Mouse (Mus musculus) kidney, embryonic 16.5 days (tissue): Measurements from ENCODE around the gene Cldn22. TPM values are rescaled to one million over a fixed set of nuclear protein-coding genes. Genes with fewer than 3 reads are reported as not detected.

Source experiments
- ATAC-seq: fragments of 200-750 bp; cut with Nextera tagmentation; 2 replicates; pipeline ENCODE4 v1.8.0; 2017; ENCODE audit warnings: moderate TSS enrichment; ENCODE audit not compliant: low FRiP score, low TSS enrichment
- H3K27ac ChIP-seq: fragments of 300-500 bp; sonication (generic); 2 replicates; pipeline ENCODE4 v1.5.1; 2014; ENCODE audit warnings: low read length
- H3K27me3 ChIP-seq: fragments of 300-500 bp; sonication (generic); 2 replicates; pipeline ENCODE4 v1.6.1; 2014; ENCODE audit warnings: low read length, control low read depth, mixed read lengths; ENCODE audit not compliant: insufficient read depth
- H3K36me3 ChIP-seq: fragments of 300-500 bp; sonication (generic); 2 replicates; pipeline ENCODE4 v1.6.1; 2014; ENCODE audit warnings: low read length, control low read depth, mixed read lengths; ENCODE audit not compliant: insufficient read depth
- H3K4me1 ChIP-seq: fragments of 300-500 bp; sonication (generic); 2 replicates; pipeline ENCODE4 v1.6.1; 2014; ENCODE audit warnings: low read length, control low read depth, mixed read lengths; ENCODE audit not compliant: insufficient read depth
- H3K4me2 ChIP-seq: fragments of 300-500 bp; sonication (generic); replicated peaks from 2 replicates; pipeline ENCODE4 v1.6.1; 2014; ENCODE audit warnings: low read depth, low read length
- H3K4me3 ChIP-seq: fragments of 300-500 bp; sonication (generic); 2 replicates; pipeline ENCODE4 v1.5.1; 2014; ENCODE audit warnings: mild to moderate bottlenecking, low read length
- H3K9ac ChIP-seq: fragments of 300-500 bp; sonication (generic); replicated peaks from 2 replicates; pipeline ENCODE4 v1.6.1; 2014; ENCODE audit warnings: low read length
- H3K9me3 ChIP-seq: fragments of 300-500 bp; sonication (generic); 2 replicates; pipeline ENCODE4 v1.6.1; 2016; ENCODE audit warnings: low read length, control low read depth
- WGBS: fragments of 180-500 bp; shearing (Covaris S2); extraction: QIAGEN DNeasy Blood & Tissue Kit; methylation state at CpG from one replicate; pipeline ENCODE4 v1.1.7; 2014; 5-methylcytosine and 5-hydroxymethylcytosine counted together
- polyA plus RNA-seq: library from polyadenylated mRNA; unstranded; fragments of >200 nt; fragmentation: Nextera tagmentation; extraction: Ambion mirVana; gene quantifications from 2 replicates; pipeline ENCODE4 v1.2.1, GENCODE M21; 2015

Gene Cldn22
- polyA plus RNA-seq, 1 experiment from 2014 or later = not detected

DNA sequence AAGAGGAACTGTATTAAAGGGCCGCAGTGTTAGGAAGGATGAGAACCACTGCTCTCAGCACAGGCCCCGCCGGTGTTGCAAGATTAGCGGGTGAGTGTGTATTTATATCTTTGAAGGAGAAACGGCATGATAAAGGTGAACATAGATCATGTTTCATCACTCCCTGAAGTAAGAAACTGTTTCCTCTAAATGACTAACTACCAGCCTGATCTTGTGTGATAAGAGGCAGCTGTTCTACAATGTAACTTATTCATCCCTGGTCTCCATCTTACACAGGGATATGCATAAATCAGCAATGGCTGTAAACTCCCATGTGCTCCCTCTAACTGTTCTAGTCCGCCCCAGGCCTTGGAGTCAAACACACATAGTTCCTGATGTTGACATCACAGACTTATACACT lies 24.8 kb upstream of the Cldn22 start:
- peak; percentile 61; the same call in 1 of the 2 replicates for ATAC-seq

DNA sequence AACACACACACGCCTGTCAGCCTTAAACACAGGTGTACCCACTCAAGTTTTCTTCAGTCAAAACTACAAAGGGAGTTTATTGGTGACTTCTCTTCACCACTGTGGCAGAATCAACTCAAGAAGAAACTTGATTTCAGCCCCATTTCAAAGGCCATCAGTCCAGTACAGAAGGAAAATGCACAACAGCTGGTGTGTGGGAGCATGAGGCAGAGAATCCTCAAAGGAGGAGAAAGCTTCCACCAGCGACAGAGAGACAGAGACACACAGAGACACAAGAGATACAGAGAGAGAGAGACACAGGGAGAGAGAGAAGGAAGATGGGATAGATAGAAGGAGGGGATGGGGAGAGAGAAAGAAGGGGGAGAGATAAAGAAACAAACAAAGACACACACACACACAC lies 21.9 kb upstream of the Cldn22 start:
- H3K4me3 ChIP-seq = no peak overlapping the region
- no peak overlapping the region for H3K27ac ChIP-seq
- H3K27me3 ChIP-seq = no peaks in the 10 kb centered on the region
- no peaks in the 10 kb centered on the region for H3K9me3 ChIP-seq
- H3K36me3 ChIP-seq = no peaks in the 10 kb centered on the region
- ATAC-seq = no peak
- no peak overlapping the region for H3K4me2 ChIP-seq
- no peak overlapping the region for H3K9ac ChIP-seq
- WGBS = 70% methylated on average over 2 of the region's 2 CpGs
- peaks cover 13% of the 10 kb centered on the region for H3K4me1 ChIP-seq

More for the DNA sequence above, 24.8 kb upstream of the Cldn22 start:
- Histone ChIP-seq H3K4me2 (no peak overlapping the region), H3K4me1 (peaks cover 10% of the 10 kb centered on the region), H3K27ac (no peak overlapping the region), H3K9me3 (no peaks in the 10 kb centered on the region), H3K36me3 (no peaks in the 10 kb centered on the region), H3K27me3 (no peaks in the 10 kb centered on the region), H3K9ac (no peak overlapping the region), H3K4me3 (no peak overlapping the region)
- WGBS = 18% methylated on average over 6 of the region's 6 CpGs

GRCm38 (mm10) chr8:47804262-47804661 lies 20.0 kb upstream of the Cldn22 start:
- ATAC-seq = no peak
- H3K27me3 ChIP-seq = no peaks in the 10 kb centered on the region
- H3K4me1 ChIP-seq = peaks cover 9% of the 10 kb centered on the region
- no peak overlapping the region for H3K4me2 ChIP-seq
- no peak overlapping the region for H3K4me3 ChIP-seq
- 85% methylated on average over 1 of the region's 1 CpGs for WGBS
- H3K36me3 ChIP-seq = no peaks in the 10 kb centered on the region
- H3K9ac ChIP-seq = no peak overlapping the region
- no peaks in the 10 kb centered on the region for H3K9me3 ChIP-seq
- H3K27ac ChIP-seq = no peak overlapping the region

DNA sequence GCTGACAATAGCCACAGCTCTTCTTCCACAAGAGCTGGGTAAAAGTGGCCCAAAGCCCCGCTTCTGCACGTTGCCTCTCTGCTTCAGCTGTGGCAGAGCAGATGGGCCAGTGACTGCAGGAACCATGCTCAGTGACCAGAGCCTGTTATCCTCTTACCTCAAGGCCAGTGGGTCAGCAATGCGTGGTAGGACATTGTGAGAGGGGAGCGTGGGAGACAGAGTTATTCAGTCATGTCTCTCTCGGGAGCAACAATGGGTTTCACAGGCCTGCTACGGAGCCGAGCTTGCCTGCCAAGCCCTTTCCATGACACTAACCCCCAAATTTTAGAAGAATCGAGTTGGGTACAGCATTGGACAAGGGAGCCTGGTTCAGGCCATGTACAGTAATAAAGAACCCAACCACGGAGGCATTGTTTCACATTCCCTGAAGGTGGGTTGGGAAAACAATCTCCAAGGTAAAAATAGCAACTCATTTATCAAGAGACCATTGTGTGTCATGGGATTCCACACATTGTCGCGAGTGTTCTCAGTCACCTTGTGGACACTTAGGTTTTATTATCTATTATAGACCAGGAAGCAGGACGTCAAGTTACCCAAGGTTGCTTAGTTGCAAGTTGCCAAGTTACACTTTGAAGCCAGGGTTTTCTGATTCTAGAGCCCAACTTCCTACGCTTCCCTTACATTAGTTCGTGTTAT lies 14.2 kb upstream of the Cldn22 start:
- Histone ChIP-seq H3K4me3 (no peak overlapping the region), H3K4me2 (no peak overlapping the region), H3K9ac (no peak overlapping the region), H3K27me3 (no peaks in the 10 kb centered on the region), H3K9me3 (no peaks in the 10 kb centered on the region), H3K36me3 (no peaks in the 10 kb centered on the region), H3K27ac (peak overlapping the region; percentile 30; the same call in 1 of the 2 replicates), H3K4me1 (0 out of 2 replicates have a peak, but pooled peaks cover 7% of the 10 kb centered on the region)
- ATAC-seq = 0 out of 2 replicates have a peak, but pooled peaks have one; percentile 49
- whole genome bisulfite sequencing = 53% methylated on average over 14 of the region's 14 CpGs

GRCm38 (mm10) chr8:47810666-47811015 lies 13.6 kb upstream of the Cldn22 start:
- 0 out of 2 replicates have a peak, but pooled peaks cover 7% of the 10 kb centered on the region for H3K4me1 ChIP-seq
- H3K27me3 ChIP-seq = no peaks in the 10 kb centered on the region
- ATAC-seq = no peak
- no peaks in the 10 kb centered on the region for H3K36me3 ChIP-seq
- 72% methylated on average over 7 of the region's 7 CpGs for WGBS
- H3K27ac ChIP-seq = peak overlapping the region; percentile 60; the same call in 1 of the 2 replicates
- H3K9ac ChIP-seq = no peak overlapping the region
- no peaks in the 10 kb centered on the region for H3K9me3 ChIP-seq
- H3K4me2 ChIP-seq = no peak overlapping the region
- no peak overlapping the region for H3K4me3 ChIP-seq

DNA sequence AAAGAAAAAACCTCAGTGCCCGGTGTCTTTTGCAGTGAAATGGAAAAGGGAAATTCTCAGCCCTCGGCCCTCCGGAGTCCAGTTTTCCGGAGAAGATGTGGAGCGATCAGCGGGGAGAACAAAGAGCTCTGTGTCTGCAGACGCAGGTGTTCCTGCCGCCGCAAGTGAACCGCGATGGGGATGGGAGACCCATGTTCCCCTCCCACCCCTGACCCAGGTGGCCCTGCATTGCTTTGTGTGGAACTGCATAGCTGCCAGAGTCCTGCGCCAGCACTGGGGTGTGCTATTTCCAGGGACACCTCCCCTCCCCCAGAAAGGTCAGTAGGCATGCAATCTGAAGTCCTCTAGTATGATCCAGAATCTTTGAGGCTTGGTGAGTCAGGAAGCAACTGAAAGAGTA lies 13.1 kb upstream of the Cldn22 start:
- ATAC-seq = peak; percentile 65
- no peaks in the 10 kb centered on the region for H3K27me3 ChIP-seq
- H3K9me3 ChIP-seq = no peaks in the 10 kb centered on the region
- no peak overlapping the region for H3K4me3 ChIP-seq
- no peak overlapping the region for H3K4me2 ChIP-seq
- 79% methylated on average over 12 of the region's 12 CpGs for WGBS
- H3K36me3 ChIP-seq = no peaks in the 10 kb centered on the region
- no peak overlapping the region for H3K9ac ChIP-seq
- 0 out of 2 replicates have a peak, but pooled peaks cover 7% of the 10 kb centered on the region for H3K4me1 ChIP-seq
- peak overlapping the region; percentile 60; the same call in 1 of the 2 replicates for H3K27ac ChIP-seq

GRCm38 (mm10) chr8:47819034-47819433 lies 5.2 kb upstream of the Cldn22 start:
- H3K4me2 ChIP-seq = no peak overlapping the region
- H3K27ac ChIP-seq = no peak overlapping the region
- no peak for ATAC-seq
- H3K27me3 ChIP-seq = no peaks in the 10 kb centered on the region
- no peaks in the 10 kb centered on the region for H3K4me1 ChIP-seq
- WGBS = 91% methylated on average over 8 of the region's 8 CpGs
- no peaks in the 10 kb centered on the region for H3K9me3 ChIP-seq
- no peak overlapping the region for H3K9ac ChIP-seq
- no peak overlapping the region for H3K4me3 ChIP-seq
- H3K36me3 ChIP-seq = no peaks in the 10 kb centered on the region

- no peak overlapping the region for H3K4me2 ChIP-seq
- no peak for ATAC-seq
- H3K36me3 ChIP-seq = no peaks in the 10 kb centered on the region
- peaks cover 3% of the 10 kb centered on the region; the same call in 1 of the 2 replicates for H3K4me1 ChIP-seq
- 80% methylated on average over 20 of the region's 20 CpGs for WGBS
- no peak overlapping the region for H3K9ac ChIP-seq
- no peaks in the 10 kb centered on the region for H3K9me3 ChIP-seq
- H3K4me3 ChIP-seq = no peak overlapping the region
- H3K27ac ChIP-seq = no peak overlapping the region
- no peaks in the 10 kb centered on the region for H3K27me3 ChIP-seq
Observed at GRCm38 (mm10) chr8:47820914-47821772, 3.1 kb upstream of the Cldn22 start.

DNA sequence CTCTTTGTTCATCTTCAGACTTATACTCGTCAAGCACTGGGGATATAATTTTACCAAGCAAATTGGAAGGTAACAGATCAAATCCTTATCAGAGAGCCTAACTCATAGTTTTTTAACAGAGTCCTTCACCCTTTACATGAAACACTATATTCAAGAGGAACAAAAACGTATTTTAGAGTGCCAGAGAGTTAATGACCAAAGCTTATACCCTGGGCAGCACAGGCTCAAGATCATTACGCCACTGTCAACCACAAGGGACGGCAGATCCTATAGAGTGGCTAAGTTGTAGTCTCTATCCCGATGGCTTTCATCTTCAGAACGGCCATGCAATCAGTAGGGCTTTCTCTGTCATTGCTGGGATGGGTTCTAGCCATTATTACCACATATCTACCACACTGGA lies 2.4 kb upstream of the Cldn22 start, which contains the start of gene Cldn24:
Gene Cldn24, plus strand, starts transcription at position 301 of the 400 bp plus-strand sequence.
- H3K4me2 ChIP-seq = no peak within 1 kb of the TSS

More for the DNA sequence above, 2.4 kb upstream of the Cldn22 start, which contains the start of gene Cldn24:
- Histone ChIP-seq H3K9me3 (no peaks in the 10 kb centered on the region), H3K36me3 (no peaks in the 10 kb centered on the region), H3K27ac (no peak within 1 kb of the TSS), H3K4me3 (no peak within 1 kb of the TSS), H3K9ac (no peak within 1 kb of the TSS), H3K4me1 (peaks cover 3% of the 10 kb centered on the region; the same call in 1 of the 2 replicates), H3K27me3 (no peaks in the 10 kb centered on the region)
- ATAC-seq = no peak
- 77% methylated on average over 6 of the region's 6 CpGs for WGBS
